Mouse (Mus musculus) midbrain, embryonic 10.5 days (tissue): ENCODE results near the gene Rps19. TPM values are rescaled to one million over a fixed set of nuclear protein-coding genes. Genes with fewer than 3 reads are reported as not detected.

Experiments
- DNase-seq: peaks from one replicate; pipeline ENCODE4 v3.0.0-alpha.2; 2017; ENCODE audit warnings: low spot score
- H3K27ac ChIP-seq: fragments of 300-500 bp; sonication (generic); replicated peaks from 2 replicates; pipeline ENCODE4 v1.5.1; 2016; ENCODE audit warnings: mild to moderate bottlenecking
- H3K27me3 ChIP-seq: fragments of 300-500 bp; sonication (generic); 2 replicates; pipeline ENCODE4 v1.6.1; 2016; ENCODE audit warnings: low read depth, mild to moderate bottlenecking; ENCODE audit not compliant: poor library complexity, severe bottlenecking
- H3K36me3 ChIP-seq: fragments of 300-500 bp; sonication (generic); 2 replicates; pipeline ENCODE4 v1.6.1; 2016; ENCODE audit warnings: mild to moderate bottlenecking, moderate library complexity
- H3K4me1 ChIP-seq: fragments of 300-500 bp; sonication (generic); 2 replicates; pipeline ENCODE4 v1.6.1; 2016
- H3K4me3 ChIP-seq: fragments of 300-500 bp; sonication (generic); 2 replicates; pipeline ENCODE4 v1.5.1; 2016; ENCODE audit warnings: mild to moderate bottlenecking, moderate library complexity
- H3K9me3 ChIP-seq: fragments of 300-500 bp; sonication (generic); replicated peaks from 2 replicates; pipeline ENCODE4 v1.6.1; 2016; ENCODE audit warnings: mild to moderate bottlenecking
- WGBS: fragments of 180-500 bp; shearing (Covaris S2); methylation state at CpG from one replicate; pipeline ENCODE4 v1.1.7; 2016; 5-methylcytosine and 5-hydroxymethylcytosine counted together
- polyA plus RNA-seq: library from polyadenylated mRNA; unstranded; fragments of >200 nt; fragmentation: Nextera tagmentation; extraction: Ambion mirVana; gene quantifications from 2 replicates; pipeline ENCODE4 v1.2.1, GENCODE M21; 2016

The Rps19 gene
- polyA plus RNA-seq, 1 experiment from 2014 or later: 2,205 TPM

GRCm38 (mm10) chr7:24852557-24853232, 31.5 kb upstream of the Rps19 start:
- Histone ChIP-seq H3K36me3 (no peaks in the 10 kb centered on the region), H3K27me3 (no peaks in the 10 kb centered on the region), H3K4me3 (no peak overlapping the region), H3K4me1 (peaks cover 22% of the 10 kb centered on the region), H3K9me3 (no peaks in the 10 kb centered on the region), H3K27ac (peak overlapping the region; percentile 18; the same call in 1 of the 2 replicates)
- DNase-seq: no peak
- 83% methylated on average over 8 of the region's 8 CpGs for WGBS

GRCm38 (mm10) chr7:24853233-24853563, 31.0 kb upstream of the Rps19 start:
- no peak for DNase-seq
- H3K36me3 ChIP-seq: no peaks in the 10 kb centered on the region

GRCm38 (mm10) chr7:24853695-24854094, 30.5 kb upstream of the Rps19 start:
- H3K27me3 ChIP-seq: no peaks in the 10 kb centered on the region
- no peaks in the 10 kb centered on the region for H3K9me3 ChIP-seq
- WGBS: 48% methylated on average over 7 of the region's 7 CpGs
- H3K27ac ChIP-seq: peak overlapping the region; percentile 70
- DNase-seq: no peak
- H3K36me3 ChIP-seq: no peaks in the 10 kb centered on the region
- peaks cover 22% of the 10 kb centered on the region for H3K4me1 ChIP-seq
- H3K4me3 ChIP-seq: no peak overlapping the region

More at GRCm38 (mm10) chr7:24853233-24853563, 31.0 kb upstream of the Rps19 start:
- H3K4me1 ChIP-seq: peaks cover 22% of the 10 kb centered on the region
- H3K27ac ChIP-seq: peak overlapping the region; percentile 70; the same call in 1 of the 2 replicates
- no peaks in the 10 kb centered on the region for H3K9me3 ChIP-seq
- H3K4me3 ChIP-seq: no peak overlapping the region
- no peaks in the 10 kb centered on the region for H3K27me3 ChIP-seq

- Histone ChIP-seq H3K27ac (peak overlapping the region; percentile 23; the same call in 1 of the 2 replicates), H3K4me3 (no peak overlapping the region), H3K27me3 (no peaks in the 10 kb centered on the region), H3K9me3 (no peaks in the 10 kb centered on the region), H3K4me1 (peaks cover 14% of the 10 kb centered on the region), H3K36me3 (no peaks in the 10 kb centered on the region)
- 33% methylated on average over 6 of the region's 6 CpGs for WGBS
- no peak for DNase-seq
These were observed 27.6 kb upstream of the Rps19 start for GRCm38 (mm10) chr7:24856460-24857120.

- Histone ChIP-seq H3K27ac (no peak overlapping the region), H3K4me3 (no peak overlapping the region), H3K36me3 (no peaks in the 10 kb centered on the region), H3K9me3 (no peaks in the 10 kb centered on the region), H3K4me1 (peaks cover 12% of the 10 kb centered on the region), H3K27me3 (no peaks in the 10 kb centered on the region)
- WGBS: 85% methylated on average over 5 of the region's 5 CpGs
- no peak for DNase-seq
These were observed 24.9 kb upstream of the Rps19 start for GRCm38 (mm10) chr7:24859234-24859633.

GRCm38 (mm10) chr7:24861913-24862312, 22.3 kb upstream of the Rps19 start, which contains the start of gene Gm9844:
TSS of gene Gm9844 (plus strand) at chr7:24862213.
- H3K27ac ChIP-seq: no peak within 1 kb of the TSS
- 89% methylated on average over 7 of the region's 7 CpGs for WGBS
- no peak within 1 kb of the TSS for H3K4me3 ChIP-seq
- peaks cover 9% of the 10 kb centered on the region for H3K4me1 ChIP-seq
- DNase-seq: no peak
- no peaks in the 10 kb centered on the region; the same call in 1 of the 2 replicates for H3K27me3 ChIP-seq
- no peaks in the 10 kb centered on the region for H3K36me3 ChIP-seq
- H3K9me3 ChIP-seq: no peaks in the 10 kb centered on the region

GRCm38 (mm10) chr7:24862853-24863252, 21.3 kb upstream of the Rps19 start:
- H3K4me3 ChIP-seq: no peak overlapping the region
- no peak overlapping the region for H3K27ac ChIP-seq
- WGBS: 90% methylated on average over 4 of the region's 4 CpGs
- no peaks in the 10 kb centered on the region for H3K9me3 ChIP-seq
- no peaks in the 10 kb centered on the region; the same call in 1 of the 2 replicates for H3K27me3 ChIP-seq
- no peaks in the 10 kb centered on the region for H3K36me3 ChIP-seq
- peaks cover 6% of the 10 kb centered on the region for H3K4me1 ChIP-seq
- DNase-seq: no peak

GRCm38 (mm10) chr7:24864156-24864555, 20.0 kb upstream of the Rps19 start:
- Histone ChIP-seq H3K27ac (no peak overlapping the region), H3K27me3 (peaks cover 7% of the 10 kb centered on the region), H3K4me3 (no peak overlapping the region), H3K36me3 (no peaks in the 10 kb centered on the region), H3K9me3 (no peaks in the 10 kb centered on the region), H3K4me1 (peaks cover 6% of the 10 kb centered on the region)
- DNase-seq: no peak
- 26% methylated on average over 6 of the region's 6 CpGs for WGBS

GRCm38 (mm10) chr7:24869080-24869479, 15.1 kb upstream of the Rps19 start:
- peaks cover 11% of the 10 kb centered on the region for H3K4me1 ChIP-seq
- peak; percentile 13 for DNase-seq
- H3K27me3 ChIP-seq: peaks cover 20% of the 10 kb centered on the region
- no peak overlapping the region for H3K27ac ChIP-seq
- no peak overlapping the region for H3K4me3 ChIP-seq
- H3K36me3 ChIP-seq: no peaks in the 10 kb centered on the region
- WGBS: 62% methylated on average over 17 of the region's 17 CpGs
- H3K9me3 ChIP-seq: 0 out of 2 replicates have a peak, but pooled peaks cover 6% of the 10 kb centered on the region

- Histone ChIP-seq H3K27ac (no peak within 1 kb of the TSS), H3K36me3 (no peaks in the 10 kb centered on the region), H3K4me1 (0 out of 2 replicates have a peak, but pooled peaks cover 7% of the 10 kb centered on the region), H3K4me3 (0 out of 2 replicates have a peak within 1 kb of the TSS, but pooled peaks have one; percentile 5), H3K9me3 (0 out of 2 replicates have a peak, but pooled peaks cover 6% of the 10 kb centered on the region), H3K27me3 (peaks cover 20% of the 10 kb centered on the region)
- WGBS: 49% methylated on average over 39 of the region's 41 CpGs
- peak; percentile 33 for DNase-seq
These were observed 14.5 kb upstream of the Rps19 start, which contains the start of the genes Lypd4 and Dmrtc2 for GRCm38 (mm10) chr7:24869532-24870165. TSS of gene Lypd4 (minus strand) at chr7:24869941. TSS of gene Dmrtc2 (plus strand) at chr7:24870057.

GRCm38 (mm10) chr7:24877588-24877987, 6.6 kb upstream of the Rps19 start:
- H3K4me3 ChIP-seq: no peak overlapping the region
- H3K9me3 ChIP-seq: no peaks in the 10 kb centered on the region
- no peak for DNase-seq
- H3K4me1 ChIP-seq: peaks cover 19% of the 10 kb centered on the region
- H3K27me3 ChIP-seq: no peaks in the 10 kb centered on the region
- no peaks in the 10 kb centered on the region for H3K36me3 ChIP-seq
- H3K27ac ChIP-seq: no peak overlapping the region
- WGBS: 90% methylated on average over 3 of the region's 3 CpGs

- no peaks in the 10 kb centered on the region for H3K36me3 ChIP-seq
- H3K27me3 ChIP-seq: no peaks in the 10 kb centered on the region
- H3K4me3 ChIP-seq: no peak overlapping the region
- DNase-seq: no peak
- H3K27ac ChIP-seq: peak overlapping the region; percentile 35; the same call in 1 of the 2 replicates
- WGBS: 18% methylated on average over 2 of the region's 2 CpGs
- peaks cover 19% of the 10 kb centered on the region for H3K4me1 ChIP-seq
- H3K9me3 ChIP-seq: no peaks in the 10 kb centered on the region
These were observed 4.6 kb upstream of the Rps19 start for GRCm38 (mm10) chr7:24879620-24880019.
